Mouse (Mus musculus) kidney, postnatal 14 days (tissue): ENCODE data around the gene Ptpro.

ENCODE experiments used
- DNase-seq: peaks from one replicate; pipeline ENCODE4 v3.0.0; 2022; ENCODE audit warnings: mixed read lengths

Gene Ptpro

DNA sequence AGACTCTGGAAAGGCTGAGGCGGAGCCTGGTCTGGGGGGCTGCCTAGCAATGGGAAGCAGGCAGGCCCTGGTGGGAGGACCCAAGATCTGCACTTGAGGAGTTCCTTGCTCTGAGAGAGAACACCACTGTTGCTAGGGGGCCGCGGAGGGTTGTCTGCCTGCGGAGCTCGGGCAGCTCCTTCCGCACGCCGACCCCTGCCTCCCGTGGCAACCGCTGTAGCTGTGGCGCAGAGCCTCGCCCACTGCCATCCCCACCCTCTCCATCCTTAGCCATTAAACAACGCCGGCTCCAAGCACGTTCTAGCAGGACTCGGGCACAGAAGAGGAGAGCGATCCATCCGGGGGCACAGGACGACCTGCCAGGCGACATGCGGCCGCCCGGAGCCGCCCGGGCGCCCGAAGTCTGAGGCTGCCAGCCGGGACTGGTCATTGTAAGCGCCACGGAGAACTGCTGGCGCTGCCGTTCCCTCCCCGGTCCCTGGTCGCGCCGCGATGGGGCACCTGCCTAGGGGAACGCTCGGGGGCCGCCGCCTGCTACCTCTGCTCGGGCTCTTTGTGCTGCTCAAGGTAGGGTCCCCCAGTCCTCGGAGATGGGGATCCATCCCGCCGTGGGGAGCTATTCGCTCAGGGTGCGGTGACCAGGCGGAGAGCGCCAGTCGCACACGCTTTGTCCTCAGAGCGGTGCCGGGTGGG, at the start of gene Ptpro:
Gene Ptpro (plus strand): TSS at position 126 of the 693 bp plus-strand sequence.
- peak; percentile 7 for DNase-seq

DNA sequence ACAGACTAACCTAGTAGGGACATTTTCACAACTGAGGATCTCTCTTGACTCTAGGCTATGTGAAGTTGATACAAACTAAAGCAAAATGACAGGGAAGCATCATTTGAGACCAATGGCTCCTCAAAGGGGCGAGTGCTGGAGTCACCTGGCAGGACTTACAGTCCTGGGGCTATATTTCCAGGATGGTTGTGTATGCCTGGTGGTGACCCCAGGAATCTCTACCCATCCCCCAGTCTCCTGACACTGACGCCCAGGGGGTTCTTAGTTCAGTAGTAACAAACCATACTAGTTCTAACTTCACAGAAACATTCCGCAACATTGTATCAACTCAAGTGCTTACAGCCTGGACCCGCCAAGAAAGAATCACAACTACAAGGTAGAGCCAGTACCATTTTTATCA, 49.5 kb upstream of the Ptpro start:
- no peak for DNase-seq

DNA sequence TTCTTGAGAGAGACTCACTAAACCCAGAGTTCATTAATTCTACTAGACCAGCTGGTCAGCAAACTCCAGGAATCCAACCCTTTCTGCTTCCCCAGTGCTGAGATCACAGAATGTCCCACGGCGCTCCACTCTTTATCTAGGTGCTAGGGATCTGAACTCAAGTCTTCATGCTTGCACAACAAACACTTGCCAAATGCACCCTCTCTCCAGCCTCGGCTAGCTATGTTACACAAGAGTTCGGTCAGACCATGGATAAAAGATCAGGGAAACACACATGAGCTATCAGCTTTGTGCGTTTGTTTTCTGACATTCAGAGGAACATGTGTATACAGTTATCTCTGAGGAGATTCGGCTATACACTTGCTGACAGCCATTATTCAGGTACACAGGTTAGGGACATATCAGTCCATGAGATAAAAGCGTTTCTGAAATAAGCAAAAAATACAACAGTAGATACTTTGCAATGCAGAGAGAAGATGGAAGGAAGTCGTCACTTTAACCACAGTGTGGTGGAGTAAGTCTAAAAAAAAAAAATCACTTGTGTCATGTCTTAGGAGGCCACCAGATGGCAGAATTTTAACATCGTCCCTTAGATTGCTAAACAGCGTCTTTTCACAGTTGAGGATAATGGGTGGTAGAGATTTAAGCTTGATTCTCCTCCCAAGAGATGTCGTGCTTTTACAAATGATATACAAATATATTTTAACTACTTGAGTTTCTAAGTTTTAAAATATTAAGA, 46.3 kb upstream of the Ptpro start:
- peak; percentile 33 for DNase-seq

DNA sequence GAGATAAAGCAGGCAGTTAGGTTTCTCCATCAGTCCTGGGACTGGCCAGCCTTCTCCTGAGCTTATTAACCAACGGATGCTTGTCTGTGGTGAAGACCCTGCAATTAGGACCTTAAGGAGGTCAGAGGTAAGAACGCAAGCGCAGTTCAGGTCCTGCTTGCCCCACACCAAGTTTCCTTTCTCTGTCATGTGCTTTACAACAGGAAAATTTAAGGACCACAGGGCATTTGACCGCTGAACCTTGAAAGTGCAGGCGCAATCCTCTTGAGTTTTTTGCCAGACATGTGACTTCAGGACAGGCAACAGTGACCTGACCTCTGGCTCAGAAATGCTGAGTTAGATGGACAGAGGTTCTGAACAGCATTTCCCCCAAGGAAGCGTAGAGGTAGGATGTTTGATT, 45.0 kb upstream of the Ptpro start:
- peak; percentile 47 for DNase-seq

DNA sequence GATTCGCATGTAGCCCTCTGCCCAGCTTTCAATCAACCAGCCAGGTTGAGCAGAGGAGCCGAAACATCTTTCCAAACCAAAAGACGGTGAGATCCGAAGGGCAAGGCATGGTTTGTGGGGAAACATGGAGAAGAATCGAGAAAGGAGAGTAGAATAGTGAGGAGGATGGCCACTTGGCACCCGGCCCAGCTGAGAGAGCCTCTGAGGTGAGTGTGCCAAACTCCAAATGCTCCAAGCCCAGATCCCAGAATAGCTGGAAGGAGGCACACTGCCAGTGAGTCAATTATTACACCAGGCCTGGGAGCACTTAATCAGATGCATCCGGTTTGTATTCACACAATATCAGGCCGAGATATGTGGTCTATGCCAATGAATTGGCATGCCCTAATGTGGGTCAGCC, 42.1 kb upstream of the Ptpro start:
- DNase-seq, result peak; percentile 89

DNA sequence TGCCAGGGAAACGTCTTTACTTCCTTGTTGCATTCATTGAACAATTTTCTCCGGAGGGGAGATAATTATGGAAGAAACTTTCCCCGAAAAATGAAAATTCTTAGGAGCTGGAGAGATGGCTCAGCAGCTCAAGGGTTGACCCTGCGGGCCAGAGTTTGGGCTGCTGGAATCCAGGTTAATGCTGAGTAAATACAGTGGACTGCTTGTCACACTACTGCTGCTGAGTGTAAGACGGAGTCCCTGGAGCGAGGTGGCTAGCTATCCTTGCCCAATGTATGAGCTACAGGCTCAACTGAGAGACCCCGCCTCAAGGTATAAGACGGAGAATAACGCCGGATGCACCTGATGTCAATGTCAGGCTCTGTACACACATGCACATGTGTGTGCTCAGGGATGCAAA, 41.1 kb upstream of the Ptpro start:
- no peak for DNase-seq

DNA sequence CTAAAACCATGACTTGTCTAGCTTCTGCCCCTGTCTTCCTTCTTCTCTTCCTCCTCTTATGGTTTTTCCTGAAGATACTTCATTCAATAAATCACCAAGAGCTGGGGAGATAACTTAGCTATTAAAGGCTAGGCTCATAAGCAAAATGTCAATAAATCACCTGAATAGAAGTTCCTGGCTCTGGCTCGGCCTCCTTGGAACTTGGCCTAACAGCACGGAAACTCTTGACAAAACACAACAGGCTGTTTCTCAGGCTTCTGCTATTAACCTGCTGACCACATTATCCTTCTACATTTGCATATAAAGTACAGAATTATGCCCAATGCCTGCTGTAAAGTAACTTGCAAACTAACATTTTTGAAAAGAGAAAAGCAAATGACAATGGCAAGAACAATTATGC, 40.7 kb upstream of the Ptpro start:
- DNase-seq, result peak; percentile 35

DNA sequence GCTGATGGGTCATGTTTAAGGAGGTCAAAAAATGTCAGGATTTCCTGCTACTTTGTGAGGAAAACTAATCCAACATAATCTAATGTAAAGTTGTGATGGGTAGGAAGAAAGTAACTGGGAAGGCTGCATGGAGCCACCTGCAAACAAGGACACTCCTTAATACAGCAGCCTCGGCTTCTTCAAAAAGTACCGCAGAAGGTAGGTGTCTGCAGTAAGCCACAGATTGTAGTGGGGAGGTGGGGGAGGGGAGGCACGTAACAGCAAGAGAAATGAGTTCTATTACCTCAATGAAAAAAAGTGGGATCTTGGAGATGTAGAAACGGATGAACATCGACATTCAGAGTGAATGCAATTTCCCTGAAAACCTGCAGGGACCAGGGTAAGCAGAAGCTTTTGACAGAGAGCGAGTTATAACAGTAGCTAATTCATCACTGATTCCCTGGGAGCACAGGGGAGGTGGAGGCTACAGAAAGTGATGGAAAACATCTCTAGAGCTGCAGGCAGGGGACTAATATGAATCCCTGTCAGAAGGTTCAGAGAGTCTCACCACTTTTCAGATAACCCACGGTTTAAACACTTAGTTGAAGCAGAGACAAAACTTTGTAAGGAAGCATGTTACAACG, 34.2 kb upstream of the Ptpro start:
- no peak for DNase-seq

DNA sequence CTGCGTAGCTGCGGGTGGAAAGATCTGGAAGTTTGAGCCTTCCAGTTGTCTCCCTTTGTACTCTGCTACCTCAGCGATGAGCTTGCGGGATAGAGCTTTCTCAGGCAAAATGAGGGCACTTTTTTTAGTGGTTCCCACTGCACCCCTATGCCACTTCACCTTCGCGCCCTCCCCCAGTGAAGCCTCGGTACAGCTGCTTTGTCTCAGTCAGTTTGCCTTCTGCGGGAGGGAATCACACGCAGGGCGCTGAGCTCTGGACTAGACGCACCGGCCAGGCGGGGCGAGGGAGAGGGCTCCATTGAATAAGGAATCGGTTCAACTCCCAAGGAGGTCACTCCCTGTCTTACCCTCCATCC, 746 bp downstream of the Ptpro start:
- no peak for DNase-seq

DNA sequence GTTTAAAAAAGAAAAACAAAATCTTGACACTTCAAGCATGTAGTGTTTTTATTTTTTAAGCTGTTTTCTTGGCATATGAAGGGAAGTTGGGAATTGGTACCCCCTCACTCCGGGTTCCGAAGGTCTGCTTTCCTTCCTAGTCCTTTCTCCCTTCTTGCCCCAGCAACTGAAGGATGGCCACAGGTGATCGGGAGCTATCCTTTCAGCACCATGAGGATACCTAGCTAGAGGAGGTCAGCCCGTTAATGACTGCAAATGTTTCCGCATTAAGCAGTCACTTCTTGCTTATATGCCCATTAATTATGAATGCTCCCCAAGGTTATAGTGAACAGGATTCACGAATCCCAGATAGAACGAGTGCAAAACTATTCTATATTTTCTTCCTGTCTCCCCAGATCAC, 1.3 kb downstream of the Ptpro start:
- DNase-seq, result no peak

DNA sequence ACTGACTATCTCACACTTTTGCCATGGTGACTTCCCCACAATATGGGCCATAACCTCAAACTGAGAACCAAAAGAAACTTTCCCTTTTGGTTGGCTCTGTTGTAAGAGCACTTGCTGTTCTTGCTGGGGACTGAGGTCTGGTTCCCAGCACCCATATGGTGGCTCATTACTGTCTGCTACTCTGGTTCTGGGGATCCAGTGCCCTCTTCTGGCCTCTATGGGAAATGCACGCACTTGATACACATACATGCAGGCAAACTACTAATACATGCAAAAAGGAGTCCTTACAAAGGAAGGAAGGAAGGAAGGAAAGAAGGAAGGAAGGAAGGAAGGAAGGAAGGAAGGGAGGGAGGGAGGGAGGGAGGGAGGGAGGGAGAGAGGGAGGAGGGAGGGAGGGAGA, 8.9 kb downstream of the Ptpro start:
- no peak for DNase-seq

DNA sequence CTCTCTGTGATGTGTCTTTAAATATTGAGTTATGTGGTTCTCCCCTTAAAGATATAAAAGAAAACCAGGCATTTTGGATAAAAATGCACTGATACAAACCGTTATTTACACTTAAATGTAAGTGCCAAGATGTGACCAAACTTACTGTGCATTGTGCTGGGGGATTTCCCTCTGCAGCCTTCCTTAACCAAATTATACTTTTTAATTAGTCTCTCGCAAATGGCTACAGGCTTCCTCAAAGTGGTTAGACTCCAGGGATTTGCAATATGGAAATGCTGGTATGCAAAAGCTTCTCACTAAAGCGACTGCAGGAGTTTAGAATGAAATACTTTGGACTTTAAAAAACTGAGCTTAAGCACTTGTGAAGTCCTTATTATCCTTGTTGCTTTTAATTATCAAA, 10.0 kb downstream of the Ptpro start:
- no peak for DNase-seq

DNA sequence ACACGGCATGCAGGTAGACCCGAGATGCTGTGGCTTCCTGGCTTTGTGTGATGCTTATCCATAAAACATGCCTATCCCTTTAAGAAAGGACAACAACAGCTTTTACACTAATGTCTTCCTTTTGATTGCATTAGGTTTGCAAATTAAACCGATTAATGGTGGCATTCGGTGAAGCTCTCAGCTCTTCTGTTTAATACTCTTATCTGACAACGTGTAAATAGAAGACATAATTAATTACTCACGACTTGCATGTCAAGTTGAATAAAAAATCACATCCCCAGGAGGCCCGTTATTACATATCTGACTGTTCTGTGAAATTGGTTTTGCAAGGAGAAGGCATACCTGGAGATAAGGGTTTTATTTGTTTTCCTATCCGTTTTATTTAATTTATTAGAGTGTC, 15.9 kb downstream of the Ptpro start:
- DNase-seq, result no peak

DNA sequence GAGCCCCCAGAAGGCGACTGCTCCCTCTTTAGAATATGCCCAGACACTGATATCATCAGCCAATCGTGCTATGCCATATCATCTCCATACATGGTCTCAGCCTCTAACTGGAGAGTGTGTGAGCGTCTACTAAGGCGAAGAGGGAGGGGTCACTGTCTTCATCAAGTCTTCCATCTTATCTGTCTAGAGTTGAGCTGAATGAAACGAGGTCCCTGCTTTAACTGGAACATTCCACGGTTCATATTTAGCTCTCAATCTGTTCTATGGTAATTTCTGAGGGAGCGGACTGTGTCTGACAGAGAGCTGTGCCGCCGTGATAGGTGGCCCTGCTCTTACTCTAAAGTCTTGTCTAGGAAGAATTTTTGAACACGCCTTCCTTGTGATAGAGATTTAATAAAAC, 16.5 kb downstream of the Ptpro start:
- DNase-seq, result no peak

DNA sequence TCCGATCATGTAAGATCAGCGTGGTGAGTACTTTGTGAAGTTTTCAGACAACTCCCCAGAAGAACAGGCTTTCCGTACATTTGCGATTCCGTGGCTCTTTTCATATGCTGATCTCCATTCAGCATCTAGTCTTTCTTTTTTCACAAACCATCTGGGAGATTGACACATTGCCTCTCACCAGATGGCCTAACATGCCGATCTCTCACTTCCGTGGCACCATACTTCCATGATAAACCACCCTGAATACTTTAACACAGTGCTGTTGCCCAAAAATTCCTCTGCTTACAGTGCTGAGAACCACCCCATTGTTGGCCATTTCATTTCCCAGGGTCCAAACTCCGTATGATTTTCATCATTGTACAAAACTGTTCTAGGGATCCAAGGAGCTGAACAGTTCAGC, 20.4 kb downstream of the Ptpro start:
- DNase-seq, result no peak

DNA sequence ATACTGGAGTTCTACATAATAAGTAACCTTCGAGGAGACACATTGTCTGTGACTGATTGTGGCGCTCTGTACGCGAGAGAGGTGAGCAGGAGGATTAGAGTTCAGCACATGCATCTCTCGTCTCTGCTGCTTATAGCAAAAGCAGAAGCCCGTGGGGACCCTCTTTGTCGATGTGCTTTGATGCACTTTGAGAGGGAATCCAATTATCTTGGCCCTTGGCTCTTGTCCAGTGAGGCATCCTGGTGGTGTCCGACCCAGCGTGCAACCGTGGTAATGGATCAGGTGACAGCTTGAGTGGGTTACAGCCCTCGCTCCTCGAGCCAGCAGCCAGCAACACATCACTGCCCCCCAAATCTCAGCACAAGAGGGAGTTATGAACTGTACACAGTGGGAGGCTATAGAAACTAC, 25.5 kb downstream of the Ptpro start:
- DNase-seq, result no peak

DNA sequence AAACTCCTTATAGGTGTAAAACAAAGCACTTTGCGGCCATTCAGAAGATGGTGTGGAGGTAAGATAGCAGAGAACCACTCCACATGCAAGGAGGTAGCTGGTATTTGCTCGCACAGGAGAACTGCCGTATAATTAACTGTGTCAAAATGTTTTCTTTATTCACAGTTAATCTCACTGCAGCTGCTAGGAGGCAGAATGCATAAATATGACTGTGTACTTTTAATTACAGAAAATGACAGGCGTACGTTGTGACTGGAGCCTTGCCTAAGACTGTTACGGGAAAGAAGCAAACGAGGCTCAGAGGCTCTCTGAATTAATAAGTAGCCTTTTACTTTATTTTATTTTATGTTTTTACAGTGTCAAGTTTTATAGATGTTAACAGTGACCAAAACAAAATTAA, 27.5 kb downstream of the Ptpro start:
- no peak for DNase-seq

DNA sequence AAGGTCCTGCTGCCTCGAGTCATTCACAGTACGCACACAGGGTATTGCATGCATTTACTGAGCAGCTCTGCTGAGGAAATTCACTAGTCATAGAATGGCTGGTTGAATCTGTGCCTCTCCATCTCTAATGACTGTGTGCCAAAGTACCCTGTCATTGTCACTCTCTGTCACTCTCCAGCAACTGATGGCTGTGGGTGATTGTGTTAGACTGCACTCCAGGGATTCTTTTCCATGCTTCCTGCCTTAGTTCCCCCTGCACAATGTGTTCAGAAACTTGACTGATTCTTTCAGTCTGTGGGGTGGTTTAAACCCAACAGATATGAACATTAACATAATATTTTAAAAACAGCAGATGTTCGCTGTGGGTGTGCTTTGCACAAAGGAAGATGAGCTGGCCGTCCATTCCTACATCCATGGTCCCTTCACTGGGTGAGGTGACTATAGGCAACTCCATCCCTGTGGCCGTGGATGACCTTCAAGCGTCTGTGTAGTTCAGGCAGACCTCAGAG, 29.5 kb downstream of the Ptpro start:
- DNase-seq, result no peak

DNA sequence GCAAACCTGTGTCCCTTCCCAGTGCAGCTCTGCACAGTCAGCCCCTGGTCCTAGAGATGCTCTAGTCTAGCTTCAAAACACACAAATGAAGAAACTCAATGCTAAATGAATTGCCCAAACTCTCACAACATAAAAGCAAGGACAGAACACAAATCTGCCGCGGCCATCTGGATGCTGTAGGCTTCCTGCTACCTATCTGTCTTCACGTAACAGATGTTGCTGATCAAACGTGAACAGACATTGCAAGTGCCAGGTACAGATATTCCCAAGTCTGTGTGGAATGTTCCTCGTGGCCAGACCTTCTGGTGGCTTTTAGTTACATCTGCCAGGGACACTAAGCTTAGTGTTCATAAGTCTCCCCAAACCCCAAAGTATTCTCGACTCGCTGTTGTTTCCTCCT, 29.9 kb downstream of the Ptpro start:
- DNase-seq, result no peak

DNA sequence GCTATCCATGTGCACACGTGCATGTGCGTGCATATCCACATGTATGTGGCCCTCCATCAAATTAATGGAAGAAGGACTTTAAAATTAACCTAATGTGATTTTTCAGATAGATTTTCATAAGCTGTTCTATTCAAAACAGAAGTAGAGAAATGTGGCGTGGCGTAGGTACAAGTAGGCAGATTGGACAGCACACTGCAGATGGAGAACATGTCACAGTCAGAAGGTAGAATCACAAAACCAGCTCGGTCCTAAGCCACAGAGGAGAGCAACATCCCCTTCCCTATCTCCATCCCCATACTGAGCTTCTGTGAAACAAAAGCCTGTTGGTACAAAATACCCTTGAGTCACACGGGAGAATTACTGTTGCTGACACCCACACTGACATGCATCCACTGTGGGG, 34.3 kb downstream of the Ptpro start:
- DNase-seq, result no peak

DNA sequence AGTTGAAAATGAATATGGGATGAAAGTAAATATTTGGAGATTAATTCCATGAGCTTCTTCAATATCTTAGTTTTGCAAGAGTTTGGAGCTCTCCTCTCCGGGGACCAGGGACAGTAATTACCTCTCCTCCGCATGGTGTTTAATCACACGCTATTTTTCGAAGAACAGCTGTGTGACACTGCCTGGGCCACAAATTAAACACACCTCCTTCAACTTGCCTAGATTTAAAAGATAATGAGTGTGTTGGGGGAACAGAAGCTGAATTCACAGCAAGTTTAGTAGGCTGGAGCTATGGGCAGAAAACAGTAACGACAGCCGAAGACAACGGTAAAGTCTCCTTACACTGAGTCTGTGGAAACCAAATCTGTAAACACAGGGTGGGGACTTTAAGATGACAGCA, 35.7 kb downstream of the Ptpro start:
- DNase-seq, result no peak

DNA sequence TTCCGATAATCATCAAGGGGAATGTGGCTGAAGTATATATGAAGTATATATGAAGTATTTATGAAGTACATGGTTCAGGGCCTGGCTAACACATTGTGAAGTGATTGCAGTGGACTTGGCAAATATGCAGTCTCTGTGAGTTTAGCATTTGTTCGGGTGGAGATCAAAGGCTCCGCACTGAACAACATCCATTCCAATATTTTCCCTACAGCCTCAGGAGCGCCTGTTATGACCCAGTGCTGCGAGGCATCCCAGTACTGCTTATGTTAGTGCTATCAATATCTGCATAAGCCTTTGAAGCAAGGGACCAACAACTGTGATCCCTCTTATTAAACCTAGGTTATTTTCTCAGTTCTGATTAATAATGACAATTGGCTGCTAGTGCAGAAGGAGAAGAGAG, 36.1 kb downstream of the Ptpro start:
- no peak for DNase-seq

DNA sequence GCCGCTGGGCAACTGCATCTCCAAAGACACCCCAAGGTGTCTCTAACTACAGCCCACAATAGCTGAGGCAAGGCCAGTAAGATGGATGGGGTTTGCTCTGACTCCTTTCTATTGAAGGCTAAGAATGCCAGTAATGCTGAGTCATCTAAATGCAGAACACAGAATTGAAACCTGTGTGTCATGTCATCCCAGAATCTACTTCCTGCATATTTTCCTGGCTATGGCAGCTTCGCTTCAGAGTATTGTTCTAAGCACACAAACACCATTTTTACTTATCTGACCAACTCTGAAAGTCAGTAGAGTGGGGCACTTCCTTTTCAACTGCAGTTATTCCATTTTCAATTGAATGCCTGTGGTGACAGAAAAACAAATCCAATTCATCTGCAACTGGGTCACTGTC, 40.3 kb downstream of the Ptpro start:
- DNase-seq, result no peak
